Mouse (Mus musculus) forebrain, embryonic 10.5 days (tissue): ENCODE results near the gene Icos. TPM values are rescaled to one million over a fixed set of nuclear protein-coding genes. Genes with fewer than 3 reads are reported as not detected.

Experiments used
- DNase-seq: peaks from one replicate; pipeline ENCODE4 v3.0.0-alpha.2; 2017; ENCODE audit warnings: low spot score; ENCODE audit errors: extremely low spot score
- H3K27ac ChIP-seq: fragments of 300-500 bp; sonication (generic); 2 replicates; pipeline ENCODE4 v1.5.1; 2016; ENCODE audit warnings: mild to moderate bottlenecking
- H3K27me3 ChIP-seq: fragments of 300-500 bp; sonication (generic); 2 replicates; pipeline ENCODE4 v1.6.1; 2016; ENCODE audit warnings: mild to moderate bottlenecking; ENCODE audit not compliant: poor library complexity, severe bottlenecking
- H3K36me3 ChIP-seq: fragments of 300-500 bp; sonication (generic); replicated peaks from 2 replicates; pipeline ENCODE4 v1.6.1; 2016; ENCODE audit warnings: mild to moderate bottlenecking, moderate library complexity
- H3K4me1 ChIP-seq: fragments of 300-500 bp; sonication (generic); 2 replicates; pipeline ENCODE4 v1.6.1; 2016
- H3K4me3 ChIP-seq: fragments of 300-500 bp; sonication (generic); 2 replicates; pipeline ENCODE4 v1.5.1; 2016; ENCODE audit warnings: mild to moderate bottlenecking, moderate library complexity
- H3K9me3 ChIP-seq: fragments of 300-500 bp; sonication (generic); 2 replicates; pipeline ENCODE4 v1.6.1; 2016; ENCODE audit warnings: mild to moderate bottlenecking, moderate library complexity
- WGBS: fragments of 180-500 bp; shearing (Covaris S2); methylation state at CpG from one replicate; pipeline ENCODE4 v1.1.7; 2016; 5-methylcytosine and 5-hydroxymethylcytosine counted together
- polyA plus RNA-seq: library from polyadenylated mRNA; unstranded; fragments of >200 nt; fragmentation: Nextera tagmentation; extraction: Ambion mirVana; gene quantifications from 2 replicates; pipeline ENCODE4 v1.2.1, GENCODE M21; 2016

Icos gene
- 0.11 and 0.26 TPM in 2 replicates for polyA plus RNA-seq

- Histone ChIP-seq H3K4me3 (no peak within 1 kb of the TSS), H3K4me1 (peaks cover 16% of the 10 kb centered on the region), H3K9me3 (no peaks in the 10 kb centered on the region), H3K36me3 (no peaks in the 10 kb centered on the region), H3K27me3 (no peaks in the 10 kb centered on the region), H3K27ac (no peak within 1 kb of the TSS)
- no peak for DNase-seq
- WGBS, result 90% methylated on average over 6 of the region's 6 CpGs
These were observed at the start of gene Icos for GRCm38 (mm10) chr1:60977641-60978040. TSS of gene Icos (plus strand) at chr1:60977927.

GRCm38 (mm10) chr1:60929036-60929435 lies 48.7 kb upstream of the Icos start:
- WGBS, result 89% methylated on average over 3 of the region's 3 CpGs
- Histone ChIP-seq H3K36me3 (no peaks in the 10 kb centered on the region), H3K27me3 (no peaks in the 10 kb centered on the region), H3K4me3 (no peak overlapping the region), H3K4me1 (no peaks in the 10 kb centered on the region), H3K9me3 (no peaks in the 10 kb centered on the region), H3K27ac (no peak overlapping the region)
- no peak for DNase-seq

- Histone ChIP-seq H3K4me1 (0 out of 2 replicates have a peak, but pooled peaks cover 2% of the 10 kb centered on the region), H3K27me3 (no peaks in the 10 kb centered on the region), H3K27ac (no peak overlapping the region), H3K9me3 (no peaks in the 10 kb centered on the region), H3K36me3 (no peaks in the 10 kb centered on the region), H3K4me3 (no peak overlapping the region)
- WGBS, result 84% methylated on average over 7 of the region's 7 CpGs
- DNase-seq, result no peak
These were observed 47.3 kb upstream of the Icos start for GRCm38 (mm10) chr1:60930397-60930796.

- Histone ChIP-seq H3K36me3 (no peaks in the 10 kb centered on the region), H3K27ac (no peak overlapping the region), H3K27me3 (no peaks in the 10 kb centered on the region), H3K4me1 (peaks cover 12% of the 10 kb centered on the region; the same call in 1 of the 2 replicates), H3K4me3 (no peak overlapping the region), H3K9me3 (no peaks in the 10 kb centered on the region)
- DNase-seq, result no peak
- WGBS, result 63% methylated on average over 8 of the region's 8 CpGs
These were observed 41.7 kb upstream of the Icos start for GRCm38 (mm10) chr1:60935968-60936581.

- H3K36me3 ChIP-seq, result no peaks in the 10 kb centered on the region
- 84% methylated on average over 6 of the region's 6 CpGs for WGBS
- H3K4me3 ChIP-seq, result no peak overlapping the region
- peaks cover 12% of the 10 kb centered on the region; the same call in 1 of the 2 replicates for H3K4me1 ChIP-seq
- no peaks in the 10 kb centered on the region for H3K27me3 ChIP-seq
- H3K27ac ChIP-seq, result no peak overlapping the region
- DNase-seq, result no peak
- no peaks in the 10 kb centered on the region for H3K9me3 ChIP-seq
These were observed 40.6 kb upstream of the Icos start for GRCm38 (mm10) chr1:60936963-60937711.

GRCm38 (mm10) chr1:60938256-60938655 lies 39.5 kb upstream of the Icos start:
- H3K27me3 ChIP-seq, result no peaks in the 10 kb centered on the region
- WGBS, result 85% methylated on average over 2 of the region's 2 CpGs
- H3K4me3 ChIP-seq, result no peak overlapping the region
- H3K27ac ChIP-seq, result no peak overlapping the region
- no peaks in the 10 kb centered on the region for H3K9me3 ChIP-seq
- peaks cover 12% of the 10 kb centered on the region; the same call in 1 of the 2 replicates for H3K4me1 ChIP-seq
- DNase-seq, result no peak
- no peaks in the 10 kb centered on the region for H3K36me3 ChIP-seq

- Histone ChIP-seq H3K27me3 (no peaks in the 10 kb centered on the region), H3K4me1 (peaks cover 12% of the 10 kb centered on the region; the same call in 1 of the 2 replicates), H3K9me3 (no peaks in the 10 kb centered on the region), H3K27ac (no peak overlapping the region), H3K4me3 (no peak overlapping the region), H3K36me3 (no peaks in the 10 kb centered on the region)
- 89% methylated on average over 5 of the region's 5 CpGs for WGBS
- DNase-seq, result no peak
These were observed 38.8 kb upstream of the Icos start for GRCm38 (mm10) chr1:60938974-60939373.

- Histone ChIP-seq H3K27me3 (no peaks in the 10 kb centered on the region), H3K9me3 (no peaks in the 10 kb centered on the region), H3K36me3 (no peaks in the 10 kb centered on the region), H3K27ac (no peak overlapping the region), H3K4me1 (peaks cover 19% of the 10 kb centered on the region; the same call in 1 of the 2 replicates), H3K4me3 (no peak overlapping the region)
- no peak for DNase-seq
- WGBS, result 84% methylated on average over 3 of the region's 3 CpGs
These were observed 37.7 kb upstream of the Icos start for GRCm38 (mm10) chr1:60940023-60940422.

GRCm38 (mm10) chr1:60940620-60941019 lies 37.1 kb upstream of the Icos start:
- no peaks in the 10 kb centered on the region for H3K27me3 ChIP-seq
- H3K4me3 ChIP-seq, result no peak overlapping the region
- H3K9me3 ChIP-seq, result no peaks in the 10 kb centered on the region
- H3K27ac ChIP-seq, result no peak overlapping the region
- no peaks in the 10 kb centered on the region for H3K36me3 ChIP-seq
- DNase-seq, result no peak
- H3K4me1 ChIP-seq, result peaks cover 15% of the 10 kb centered on the region; the same call in 1 of the 2 replicates
- WGBS, result 92% methylated on average over 1 of the region's 1 CpGs

- Histone ChIP-seq H3K4me3 (no peak overlapping the region), H3K27ac (no peak overlapping the region), H3K9me3 (no peaks in the 10 kb centered on the region), H3K27me3 (no peaks in the 10 kb centered on the region), H3K36me3 (no peaks in the 10 kb centered on the region), H3K4me1 (peaks cover 8% of the 10 kb centered on the region; the same call in 1 of the 2 replicates)
- 93% methylated on average over 5 of the region's 5 CpGs for WGBS
- no peak for DNase-seq
These were observed 36.4 kb upstream of the Icos start for GRCm38 (mm10) chr1:60941056-60942048.

- WGBS, result 88% methylated on average over 2 of the region's 2 CpGs
- DNase-seq, result no peak
- H3K27ac ChIP-seq, result no peak overlapping the region
- H3K4me3 ChIP-seq, result no peak overlapping the region
- H3K36me3 ChIP-seq, result no peaks in the 10 kb centered on the region
- no peaks in the 10 kb centered on the region for H3K9me3 ChIP-seq
- H3K27me3 ChIP-seq, result no peaks in the 10 kb centered on the region
- peaks cover 7% of the 10 kb centered on the region; the same call in 1 of the 2 replicates for H3K4me1 ChIP-seq
These were observed 34.8 kb upstream of the Icos start for GRCm38 (mm10) chr1:60942921-60943320.

- Histone ChIP-seq H3K27ac (no peak overlapping the region), H3K9me3 (no peaks in the 10 kb centered on the region), H3K27me3 (no peaks in the 10 kb centered on the region), H3K36me3 (no peaks in the 10 kb centered on the region), H3K4me1 (peaks cover 7% of the 10 kb centered on the region; the same call in 1 of the 2 replicates), H3K4me3 (no peak overlapping the region)
- 87% methylated on average over 8 of the region's 8 CpGs for WGBS
- DNase-seq, result no peak
These were observed 31.9 kb upstream of the Icos start for GRCm38 (mm10) chr1:60945633-60946401.
